ENCODE assay signal across 7 mouse cellular contexts in genomic region chr17:86755581-86756195, GRCm38 (mm10). TPM values are rescaled to one million over a fixed set of nuclear protein-coding genes. Genes with fewer than 3 reads are reported as not detected.
A peak's percentile ranks its signal among the peaks of the same experiment; 100 is the strongest.
DNase-seq lines count a peak whose midpoint lies in the region; ATAC-seq and TF ChIP-seq lines count a peak whose summit lies in the region.

No protein-coding gene starts in this region.

- H3K9me3 ChIP-seq in lung, postnatal 0 days (ENCODE audit: low read length), result no peaks in the 10 kb centered on the region
- no peaks in the 10 kb centered on the region for H3K9me3 ChIP-seq in heart, embryonic 14.5 days (ENCODE audit: control insufficient read depth, low read length)
- no peaks in the 10 kb centered on the region for H3K9me3 ChIP-seq in liver, embryonic 12.5 days (replicated peaks)
- no peaks in the 10 kb centered on the region for H3K9me3 ChIP-seq in stomach, postnatal 0 days (ENCODE audit: control insufficient read depth, low read length)

- H3K4me1 ChIP-seq in lung, postnatal 0 days (ENCODE audit: insufficient read depth, low read depth, low read length), result peaks cover 4% of the 10 kb centered on the region; the same call in 1 of the 2 replicates
- peaks cover 10 to 11% of the 10 kb centered on the region in 2 experiments for H3K4me1 ChIP-seq in heart, embryonic 14.5 days (ENCODE audit: control insufficient read depth in 2 of 2, insufficient read depth in 2 of 2, low read length in 2 of 2)
- peaks cover 15% of the 10 kb centered on the region for H3K4me1 ChIP-seq in liver, embryonic 12.5 days
- no peaks in the 10 kb centered on the region for H3K4me1 ChIP-seq in stomach, postnatal 0 days (replicated peaks; ENCODE audit: control insufficient read depth, insufficient read depth)

- TF ChIP-seq CTCF in lung, postnatal 0 days (IDR thresholded peaks at IDR 0.05), result no peak
- TF ChIP-seq CTCF in stomach, postnatal 0 days (IDR thresholded peaks at IDR 0.05; ENCODE audit: low read depth), result no peak

- H3K27ac ChIP-seq in lung, postnatal 0 days (ENCODE audit: low read length), result peak overlapping the region; percentile 84
- H3K27ac ChIP-seq in heart, embryonic 14.5 days (replicated peaks in 1 of 2; ENCODE audit: control insufficient read depth in 1 of 2, insufficient read depth in 1 of 2, low read depth in 2 of 2, low read length in 2 of 2), result 0 out of 4 replicates have a peak overlapping the region, but pooled peaks of 1 of the 2 experiments have one; percentile 24
- H3K27ac ChIP-seq in liver, embryonic 12.5 days, result no peak overlapping the region
- H3K27ac ChIP-seq in stomach, postnatal 0 days (replicated peaks), result no peak overlapping the region

- TF ChIP-seq EP300 in lung, postnatal 0 days (IDR thresholded peaks at IDR 0.05), result no peak
- no peak for TF ChIP-seq EP300 in stomach, postnatal 0 days (optimal IDR thresholded peaks at IDR 0.05)

- peak overlapping the region; percentile 80 for H3K9ac ChIP-seq in lung, postnatal 0 days (replicated peaks; ENCODE audit: low read depth)
- peak overlapping the region; percentile 79 for H3K9ac ChIP-seq in heart, embryonic 14.5 days (ENCODE audit: low read length)
- no peak overlapping the region for H3K9ac ChIP-seq in liver, embryonic 12.5 days
- H3K9ac ChIP-seq in stomach, postnatal 0 days (ENCODE audit: low read length), result peak overlapping the region; percentile 66; the same call in 1 of the 2 replicates

- peaks cover 6% of the 10 kb centered on the region; the same call in 1 of the 2 replicates for H3K27me3 ChIP-seq in lung, postnatal 0 days (replicated peaks; ENCODE audit: insufficient read depth, low read length)
- peaks cover 15% of the 10 kb centered on the region for H3K27me3 ChIP-seq in heart, embryonic 14.5 days (ENCODE audit: control insufficient read depth, insufficient read depth, low read length)
- H3K27me3 ChIP-seq in liver, embryonic 12.5 days (replicated peaks), result peaks cover 81% of the 10 kb centered on the region
- no peaks in the 10 kb centered on the region for H3K27me3 ChIP-seq in stomach, postnatal 0 days (ENCODE audit: control insufficient read depth, insufficient read depth, low read length)

- DNase-seq in lung, postnatal 0 days (ENCODE audit: low spot score), result peak; percentile 33
- no peak for DNase-seq in lung, postnatal 36 days
- DNase-seq in stomach, postnatal 0 days (ENCODE audit: low spot score), result no peak
- DNase-seq in right cerebral cortex, postnatal 25 days, result no peak
- DNase-seq in layer of hippocampus, postnatal 14 days (ENCODE audit: low spot score in 2 of 2), result no peak

- no peaks in the 10 kb centered on the region for H3K36me3 ChIP-seq in lung, postnatal 0 days (ENCODE audit: insufficient read depth, low read length)
- H3K36me3 ChIP-seq in heart, embryonic 14.5 days (ENCODE audit: control insufficient read depth, insufficient read depth, low read length), result no peaks in the 10 kb centered on the region
- no peaks in the 10 kb centered on the region for H3K36me3 ChIP-seq in liver, embryonic 12.5 days
- no peaks in the 10 kb centered on the region for H3K36me3 ChIP-seq in stomach, postnatal 0 days (ENCODE audit: control insufficient read depth, insufficient read depth, low read length)

- H3K4me3 ChIP-seq in lung, postnatal 0 days (ENCODE audit: low read depth, low read length), result peak overlapping the region; percentile 66
- peak overlapping the region; percentile 63 to 90 for H3K4me3 ChIP-seq in heart, embryonic 14.5 days (ENCODE audit: control insufficient read depth in 1 of 2, insufficient read depth in 1 of 2, low read depth in 1 of 2, low read length in 2 of 2)
- peak overlapping the region; percentile 57 for H3K4me3 ChIP-seq in liver, embryonic 12.5 days
- H3K4me3 ChIP-seq in stomach, postnatal 0 days (ENCODE audit: low read depth, low read length), result peak overlapping the region; percentile 57

- 24% methylated on average over 11 of the region's 11 CpGs for WGBS in lung, postnatal 0 days
- WGBS in heart, embryonic 14.5 days, result 18% methylated on average over 11 of the region's 11 CpGs
- 18% methylated on average over 11 of the region's 11 CpGs for WGBS in liver, embryonic 12.5 days (ENCODE audit: insufficient replicate concordance)
- WGBS in stomach, postnatal 0 days, result 51% methylated on average over 11 of the region's 11 CpGs

- no peak for ATAC-seq in lung, postnatal 0 days
- no peak for ATAC-seq in heart, embryonic 14.5 days (ENCODE audit: insufficient number of reproducible peaks, insufficient read depth, low FRiP score, low read depth)
- ATAC-seq in liver, embryonic 12.5 days, result no peak
- no peak for ATAC-seq in stomach, postnatal 0 days (ENCODE audit: low FRiP score, low TSS enrichment)

- peak overlapping the region; percentile 73 for H3K4me2 ChIP-seq in lung, postnatal 0 days (replicated peaks; ENCODE audit: low read depth, low read length)
- H3K4me2 ChIP-seq in heart, embryonic 14.5 days (ENCODE audit: low read length), result peak overlapping the region; percentile 96
- peak overlapping the region; percentile 78 for H3K4me2 ChIP-seq in liver, embryonic 12.5 days
- H3K4me2 ChIP-seq in stomach, postnatal 0 days (replicated peaks; ENCODE audit: low read depth), result peak overlapping the region; percentile 90

RNA-seq across cellular contexts. Expression of gene Epas1, which starts 2.2 kb away (rescaled TPM):
- polyA plus RNA-seq in lung, postnatal 0 days (2015; fragmentation: Nextera tagmentation; extraction: Ambion mirVana), result 89.8 and 98.3 TPM in 2 replicates
- polyA plus RNA-seq in heart, embryonic 14.5 days (2014; fragmentation: Nextera tagmentation; extraction: Ambion mirVana), result 13.7 and 15.6 TPM in 2 replicates
- 1.3 and 1.9 TPM in 2 replicates for polyA plus RNA-seq in liver, embryonic 12.5 days (2016; fragmentation: Nextera tagmentation; extraction: Ambion mirVana)
- polyA plus RNA-seq in stomach, postnatal 0 days (2015; fragmentation: Nextera tagmentation; extraction: Ambion mirVana), result 4.7 and 5.5 TPM in 2 replicates
- 100 to 1,000 TPM; 105 to 106 TPM for total RNA-seq in layer of hippocampus, postnatal 14 days (2021)
